Mouse (Mus musculus) liver, postnatal 0 days (tissue): ENCODE measurements at regions not wholly inside any gene's neighbourhood (a gene's known extent, or its start where the extent isn't known, plus 50 kb on each side); places are given as distances from the start of the nearest gene placed in this dataset.
"Not testable (repeated sequence)": the region's sequence is repeated elsewhere in the genome, so short reads cannot be mapped to it uniquely, and the experiment has no call there.

Experiments
- CTCF ChIP-seq: sonication (generic); IDR thresholded peaks from 2 replicates; pipeline ENCODE4 v1.5.1; 2016; ENCODE audit warnings: antibody characterized with exemption, low read depth
- EP300 ChIP-seq: IDR thresholded peaks from 2 replicates; pipeline ENCODE4 v1.6.1; 2016; ENCODE audit warnings: antibody characterized with exemption, low read depth, mild to moderate bottlenecking

DNA sequence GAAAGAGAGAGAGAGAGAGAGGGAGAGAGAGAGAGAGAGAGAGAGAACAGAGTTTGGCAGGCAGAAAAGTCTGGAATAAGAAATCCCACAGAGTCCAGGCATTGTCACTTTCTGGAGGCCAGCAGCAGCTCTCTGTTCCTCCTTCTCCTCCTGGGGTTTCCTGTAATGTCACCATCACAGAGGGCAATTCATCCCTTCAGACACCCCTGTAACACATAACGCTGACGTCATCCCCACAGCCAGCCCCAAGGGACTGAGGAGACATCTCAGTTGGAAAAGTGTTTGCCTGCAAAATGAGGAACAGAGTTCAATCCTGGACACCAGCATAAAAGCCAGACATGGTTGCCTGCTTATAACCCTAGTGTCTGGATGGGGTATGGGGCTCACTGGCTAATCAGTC, 177.7 kb downstream of the Prdm2 start:
- TF ChIP-seq CTCF, EP300: not testable (repeated sequence)
